12 mouse cellular contexts compared by ENCODE assay signal in the genomic region with DNA sequence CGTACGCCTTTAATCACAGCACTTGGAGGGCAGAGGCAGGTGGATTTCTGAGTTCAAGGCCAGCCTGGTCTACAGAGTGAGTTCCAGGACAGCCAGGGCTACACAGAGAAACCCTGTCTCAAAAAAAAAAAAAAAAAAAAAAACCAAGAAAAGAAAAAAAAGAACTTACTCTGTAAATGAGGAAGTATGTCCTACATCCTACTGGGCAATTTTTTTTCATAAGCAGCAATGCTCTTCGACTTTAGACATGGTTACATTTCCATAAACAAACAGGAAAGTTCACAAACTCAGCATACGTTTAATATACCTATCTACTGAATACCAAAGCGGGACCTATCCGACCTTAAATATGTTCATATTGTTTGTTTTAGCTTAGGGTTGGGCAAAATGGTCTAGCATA.
"Had no signal": no experiment of that assay in that cellular context is flagged by ENCODE, and none has a peak within 500 bp of the region (broad histone marks: within the 10 kb centered on the region; RNA-seq: fewer than 3 reads in every experiment).

No protein-coding gene starts in this region.

- H3K36me3 ChIP-seq: midbrain, embryonic 10.5 days; midbrain, embryonic 12.5 days; midbrain, embryonic 15.5 days had no signal

- H3K27ac ChIP-seq: midbrain, embryonic 10.5 days; midbrain, embryonic 12.5 days; midbrain, embryonic 15.5 days; neural tube, embryonic 12.5 days had no signal

- ATAC-seq: midbrain, embryonic 15.5 days had no signal

- H3K4me2 ChIP-seq: lung, embryonic 14.5 days; midbrain, embryonic 12.5 days; midbrain, embryonic 15.5 days; neural tube, embryonic 12.5 days had no signal

- H3K4me3 ChIP-seq: midbrain, embryonic 10.5 days; midbrain, embryonic 12.5 days; midbrain, embryonic 15.5 days; neural tube, embryonic 12.5 days had no signal

- H3K9me3 ChIP-seq: midbrain, embryonic 10.5 days; midbrain, embryonic 12.5 days; midbrain, embryonic 15.5 days; neural tube, embryonic 12.5 days had no signal

- H3K27me3 ChIP-seq: midbrain, embryonic 15.5 days; neural tube, embryonic 12.5 days had no signal

- DNase-seq: lung, adult 18-20 months; lung, embryonic 14.5 days; lung, postnatal 10 days; lung, postnatal 4 days; right cerebral cortex, postnatal 14 days; thymus, adult 18-20 months; thymus, postnatal 14 days; thymus, postnatal 36 days had no signal

- H3K9ac ChIP-seq: lung, embryonic 14.5 days; midbrain, embryonic 12.5 days; midbrain, embryonic 15.5 days; neural tube, embryonic 12.5 days had no signal
